9 mouse cellular contexts compared by ENCODE assay signal in the genomic region with DNA sequence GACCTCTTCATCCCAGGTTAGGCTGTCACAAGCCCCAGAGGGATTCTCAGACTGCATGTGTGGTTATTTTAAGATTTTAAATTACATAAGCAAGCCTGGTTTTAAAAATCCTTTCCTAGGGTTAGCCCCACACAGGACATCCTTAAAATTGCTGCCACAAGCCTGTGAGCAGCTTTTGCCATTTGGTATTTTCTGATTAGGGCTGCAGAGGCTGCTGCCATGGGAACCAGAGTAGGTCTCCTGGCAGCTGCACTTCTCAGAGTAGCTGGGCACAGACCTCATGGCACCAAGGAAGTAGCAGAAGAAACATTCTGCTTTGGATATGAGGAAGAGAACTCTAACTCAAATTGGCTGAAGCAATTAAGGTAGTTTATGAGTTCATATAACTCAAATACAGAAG. TPM values are rescaled to one million over a fixed set of nuclear protein-coding genes. Genes with fewer than 3 reads are reported as not detected.
"Had no signal": no experiment of that assay in that cellular context is flagged by ENCODE, and none has a peak within 500 bp of the region (broad histone marks: within the 10 kb centered on the region; RNA-seq: fewer than 3 reads in every experiment).

No protein-coding gene starts in this region.

- DNase-seq: liver, postnatal 0 days; lung, adult 2 months; lung, postnatal 14 days; lung, postnatal 36 days; right cerebral cortex, postnatal 14 days; thymus, adult 2 months; thymus, postnatal 25 days; thymus, postnatal 4 days had no signal

RNA-seq across cellular contexts. Expression of a gene that starts 21.0 kb away (rescaled TPM):
- polyA plus RNA-seq: liver, postnatal 0 days; macrophage had no signal
